Mouse (Mus musculus): ENCODE measurements at regions not wholly inside any gene's neighbourhood (a gene's known extent, or its start where the extent isn't known, plus 50 kb on each side); places are given as distances from the start of the nearest gene placed in this dataset.
A peak's percentile ranks its signal among the peaks of the same experiment; 100 is the strongest.

DNA sequence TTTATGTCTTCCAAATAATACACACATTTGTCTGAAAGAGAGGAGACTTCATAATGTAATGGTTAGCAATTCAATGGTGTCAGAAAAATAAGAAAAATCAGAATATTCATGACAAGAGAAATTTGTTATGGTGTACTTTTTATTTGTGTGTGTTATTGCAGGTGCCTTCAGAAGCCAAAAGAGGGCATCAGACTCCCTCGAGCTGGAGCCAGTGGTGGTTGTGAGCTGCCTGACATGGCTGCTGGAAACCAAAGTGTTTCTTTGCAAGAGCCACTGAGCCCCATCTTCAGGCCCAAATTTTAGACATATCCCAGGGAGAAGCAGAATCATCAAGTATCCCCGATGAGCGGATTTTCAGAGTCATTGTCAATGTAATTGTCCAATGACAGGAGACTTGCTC, 81.9 kb downstream of the Tm2d3 start:
- TF ChIP-seq CTCF (IDR thresholded peaks at IDR 0.05; ENCODE audit: low read depth, low read length): peak; percentile 71
- TF ChIP-seq POLR2A (IDR thresholded peaks at IDR 0.05; ENCODE audit: extremely low read depth, insufficient read depth, low read length): no peak
